Mouse (Mus musculus): ENCODE results near the gene Klhdc7b. TPM values are rescaled to one million over a fixed set of nuclear protein-coding genes. Genes with fewer than 3 reads are reported as not detected.

Klhdc7b gene
- polyA plus RNA-seq, 1 experiment from 2014 or later: not detected

GRCm38 (mm10) chr15:89390081-89390480, 5.4 kb downstream of the Klhdc7b start:
- Histone ChIP-seq H3K9ac (replicated peaks; ENCODE audit: low read length) (no peak overlapping the region), H3K9me3 (replicated peaks; ENCODE audit: control insufficient read depth, low read length) (no peaks in the 10 kb centered on the region), H3K4me1 (ENCODE audit: control insufficient read depth, insufficient read depth, low read length) (no peaks in the 10 kb centered on the region), H3K4me3 (ENCODE audit: low read depth, low read length) (no peak overlapping the region), H3K27ac (replicated peaks; ENCODE audit: low read depth, low read length) (no peak overlapping the region), H3K36me3 (replicated peaks; ENCODE audit: control insufficient read depth, insufficient read depth, low read depth, low read length) (no peaks in the 10 kb centered on the region), H3K4me2 (ENCODE audit: low read depth, low read length) (no peak overlapping the region), H3K27me3 (ENCODE audit: control insufficient read depth, insufficient read depth, low read length) (no peaks in the 10 kb centered on the region)
- DNase-seq (ENCODE audit: low spot score) (no peak), ATAC-seq (replicated peaks; ENCODE audit: insufficient number of reproducible peaks, low FRiP score, low TSS enrichment, low read depth) (no peak)
- 93% methylated on average over 10 of the region's 10 CpGs for WGBS

GRCm38 (mm10) chr15:89396883-89397282, 12.2 kb downstream of the Klhdc7b start:
- H3K36me3 ChIP-seq (replicated peaks; ENCODE audit: control insufficient read depth, insufficient read depth, low read depth, low read length): no peaks in the 10 kb centered on the region
- no peaks in the 10 kb centered on the region for H3K27me3 ChIP-seq (ENCODE audit: control insufficient read depth, insufficient read depth, low read length)
- H3K4me2 ChIP-seq (ENCODE audit: low read depth, low read length): no peak overlapping the region
- no peak overlapping the region for H3K4me3 ChIP-seq (ENCODE audit: low read depth, low read length)
- DNase-seq (ENCODE audit: low spot score) (no peak), ATAC-seq (replicated peaks; ENCODE audit: insufficient number of reproducible peaks, low FRiP score, low TSS enrichment, low read depth) (no peak)
- H3K9me3 ChIP-seq (replicated peaks; ENCODE audit: control insufficient read depth, low read length): no peaks in the 10 kb centered on the region
- H3K4me1 ChIP-seq (ENCODE audit: control insufficient read depth, insufficient read depth, low read length): no peaks in the 10 kb centered on the region
- H3K27ac ChIP-seq (replicated peaks; ENCODE audit: low read depth, low read length): no peak overlapping the region
- no peak overlapping the region for H3K9ac ChIP-seq (replicated peaks; ENCODE audit: low read length)
- 89% methylated on average over 4 of the region's 4 CpGs for WGBS

GRCm38 (mm10) chr15:89398146-89398545, 13.4 kb downstream of the Klhdc7b start:
- DNase-seq (ENCODE audit: low spot score) (no peak), ATAC-seq (replicated peaks; ENCODE audit: insufficient number of reproducible peaks, low FRiP score, low TSS enrichment, low read depth) (no peak)
- Histone ChIP-seq H3K27ac (replicated peaks; ENCODE audit: low read depth, low read length) (no peak overlapping the region), H3K9me3 (replicated peaks; ENCODE audit: control insufficient read depth, low read length) (no peaks in the 10 kb centered on the region), H3K36me3 (replicated peaks; ENCODE audit: control insufficient read depth, insufficient read depth, low read depth, low read length) (no peaks in the 10 kb centered on the region), H3K4me1 (ENCODE audit: control insufficient read depth, insufficient read depth, low read length) (no peaks in the 10 kb centered on the region), H3K4me2 (ENCODE audit: low read depth, low read length) (no peak overlapping the region), H3K27me3 (ENCODE audit: control insufficient read depth, insufficient read depth, low read length) (no peaks in the 10 kb centered on the region), H3K4me3 (ENCODE audit: low read depth, low read length) (no peak overlapping the region), H3K9ac (replicated peaks; ENCODE audit: low read length) (no peak overlapping the region)
- 87% methylated on average over 2 of the region's 2 CpGs for WGBS

GRCm38 (mm10) chr15:89399716-89400115, 15.0 kb downstream of the Klhdc7b start:
- no peaks in the 10 kb centered on the region for H3K9me3 ChIP-seq (replicated peaks; ENCODE audit: control insufficient read depth, low read length)
- H3K36me3 ChIP-seq (replicated peaks; ENCODE audit: control insufficient read depth, insufficient read depth, low read depth, low read length): no peaks in the 10 kb centered on the region
- DNase-seq (ENCODE audit: low spot score): no peak
- WGBS: 82% methylated on average over 1 of the region's 1 CpGs
- H3K4me2 ChIP-seq (ENCODE audit: low read depth, low read length): no peak overlapping the region
- H3K4me3 ChIP-seq (ENCODE audit: low read depth, low read length): no peak overlapping the region
- H3K9ac ChIP-seq (replicated peaks; ENCODE audit: low read length): no peak overlapping the region
- H3K4me1 ChIP-seq (ENCODE audit: control insufficient read depth, insufficient read depth, low read length): no peaks in the 10 kb centered on the region
- H3K27ac ChIP-seq (replicated peaks; ENCODE audit: low read depth, low read length): no peak overlapping the region
- no peak for ATAC-seq (replicated peaks; ENCODE audit: insufficient number of reproducible peaks, low FRiP score, low TSS enrichment, low read depth)
- H3K27me3 ChIP-seq (ENCODE audit: control insufficient read depth, insufficient read depth, low read length): no peaks in the 10 kb centered on the region

GRCm38 (mm10) chr15:89402471-89402870, 17.8 kb downstream of the Klhdc7b start:
- ATAC-seq (replicated peaks; ENCODE audit: insufficient number of reproducible peaks, low FRiP score, low TSS enrichment, low read depth) (no peak), DNase-seq (ENCODE audit: low spot score) (no peak)
- Histone ChIP-seq H3K36me3 (replicated peaks; ENCODE audit: control insufficient read depth, insufficient read depth, low read depth, low read length) (no peaks in the 10 kb centered on the region), H3K4me3 (ENCODE audit: low read depth, low read length) (no peak overlapping the region), H3K9me3 (replicated peaks; ENCODE audit: control insufficient read depth, low read length) (no peaks in the 10 kb centered on the region), H3K27me3 (ENCODE audit: control insufficient read depth, insufficient read depth, low read length) (no peaks in the 10 kb centered on the region), H3K9ac (replicated peaks; ENCODE audit: low read length) (no peak overlapping the region), H3K4me2 (ENCODE audit: low read depth, low read length) (no peak overlapping the region), H3K27ac (replicated peaks; ENCODE audit: low read depth, low read length) (no peak overlapping the region), H3K4me1 (ENCODE audit: control insufficient read depth, insufficient read depth, low read length) (no peaks in the 10 kb centered on the region)
- WGBS: 70% methylated on average over 1 of the region's 1 CpGs

GRCm38 (mm10) chr15:89404831-89405623, 20.3 kb downstream of the Klhdc7b start:
- H3K27ac ChIP-seq (replicated peaks; ENCODE audit: low read depth, low read length): no peak overlapping the region
- H3K4me1 ChIP-seq (ENCODE audit: control insufficient read depth, insufficient read depth, low read length): no peaks in the 10 kb centered on the region

GRCm38 (mm10) chr15:89406691-89407090, 22.0 kb downstream of the Klhdc7b start:
- Histone ChIP-seq H3K9ac (replicated peaks; ENCODE audit: low read length) (no peak overlapping the region), H3K27ac (replicated peaks; ENCODE audit: low read depth, low read length) (no peak overlapping the region), H3K36me3 (replicated peaks; ENCODE audit: control insufficient read depth, insufficient read depth, low read depth, low read length) (no peaks in the 10 kb centered on the region), H3K4me1 (ENCODE audit: control insufficient read depth, insufficient read depth, low read length) (no peaks in the 10 kb centered on the region), H3K9me3 (replicated peaks; ENCODE audit: control insufficient read depth, low read length) (no peaks in the 10 kb centered on the region), H3K27me3 (ENCODE audit: control insufficient read depth, insufficient read depth, low read length) (no peaks in the 10 kb centered on the region), H3K4me2 (ENCODE audit: low read depth, low read length) (no peak overlapping the region), H3K4me3 (ENCODE audit: low read depth, low read length) (no peak overlapping the region)
- ATAC-seq (replicated peaks; ENCODE audit: insufficient number of reproducible peaks, low FRiP score, low TSS enrichment, low read depth): no peak
- DNase-seq (ENCODE audit: low spot score): no peak

More at GRCm38 (mm10) chr15:89404831-89405623, 20.3 kb downstream of the Klhdc7b start:
- DNase-seq (ENCODE audit: low spot score): no peak
- no peaks in the 10 kb centered on the region for H3K27me3 ChIP-seq (ENCODE audit: control insufficient read depth, insufficient read depth, low read length)
- no peak overlapping the region for H3K9ac ChIP-seq (replicated peaks; ENCODE audit: low read length)
- H3K4me3 ChIP-seq (ENCODE audit: low read depth, low read length): no peak overlapping the region
- no peak overlapping the region for H3K4me2 ChIP-seq (ENCODE audit: low read depth, low read length)
- H3K9me3 ChIP-seq (replicated peaks; ENCODE audit: control insufficient read depth, low read length): no peaks in the 10 kb centered on the region
- ATAC-seq (replicated peaks; ENCODE audit: insufficient number of reproducible peaks, low FRiP score, low TSS enrichment, low read depth): no peak
- no peaks in the 10 kb centered on the region for H3K36me3 ChIP-seq (replicated peaks; ENCODE audit: control insufficient read depth, insufficient read depth, low read depth, low read length)
- 84% methylated on average over 10 of the region's 10 CpGs for WGBS

- H3K27me3 ChIP-seq (ENCODE audit: control insufficient read depth, insufficient read depth, low read length): no peaks in the 10 kb centered on the region
- DNase-seq (ENCODE audit: low spot score): no peak
- WGBS: 86% methylated on average over 15 of the region's 24 CpGs
Measured at GRCm38 (mm10) chr15:89410118-89410517, 25.4 kb downstream of the Klhdc7b start, which contains the start of gene Syce3. Syce3 (minus strand) TSS chr15:89410503.

More at GRCm38 (mm10) chr15:89410118-89410517, 25.4 kb downstream of the Klhdc7b start, which contains the start of gene Syce3:
- no peaks in the 10 kb centered on the region for H3K9me3 ChIP-seq (replicated peaks; ENCODE audit: control insufficient read depth, low read length)
- no peak within 1 kb of the TSS for H3K4me3 ChIP-seq (ENCODE audit: low read depth, low read length)
- H3K27ac ChIP-seq (replicated peaks; ENCODE audit: low read depth, low read length): no peak within 1 kb of the TSS
- H3K9ac ChIP-seq (replicated peaks; ENCODE audit: low read length): no peak within 1 kb of the TSS
- no peaks in the 10 kb centered on the region for H3K4me1 ChIP-seq (ENCODE audit: control insufficient read depth, insufficient read depth, low read length)
- H3K36me3 ChIP-seq (replicated peaks; ENCODE audit: control insufficient read depth, insufficient read depth, low read depth, low read length): no peaks in the 10 kb centered on the region
- no peak within 1 kb of the TSS for H3K4me2 ChIP-seq (ENCODE audit: low read depth, low read length)
- no peak for ATAC-seq (replicated peaks; ENCODE audit: insufficient number of reproducible peaks, low FRiP score, low TSS enrichment, low read depth)

Measured in embryonic facial prominence, embryonic 11.5 days (tissue).